Mouse (Mus musculus) mesoderm, embryonic 11.5 days (tissue): ENCODE data around the gene Boc.

ENCODE experiments used
- DNase-seq: peaks from one replicate; pipeline ENCODE4 v3.0.0-alpha.2; 2012; ENCODE audit warnings: low read depth, low spot score

Gene Boc

DNA sequence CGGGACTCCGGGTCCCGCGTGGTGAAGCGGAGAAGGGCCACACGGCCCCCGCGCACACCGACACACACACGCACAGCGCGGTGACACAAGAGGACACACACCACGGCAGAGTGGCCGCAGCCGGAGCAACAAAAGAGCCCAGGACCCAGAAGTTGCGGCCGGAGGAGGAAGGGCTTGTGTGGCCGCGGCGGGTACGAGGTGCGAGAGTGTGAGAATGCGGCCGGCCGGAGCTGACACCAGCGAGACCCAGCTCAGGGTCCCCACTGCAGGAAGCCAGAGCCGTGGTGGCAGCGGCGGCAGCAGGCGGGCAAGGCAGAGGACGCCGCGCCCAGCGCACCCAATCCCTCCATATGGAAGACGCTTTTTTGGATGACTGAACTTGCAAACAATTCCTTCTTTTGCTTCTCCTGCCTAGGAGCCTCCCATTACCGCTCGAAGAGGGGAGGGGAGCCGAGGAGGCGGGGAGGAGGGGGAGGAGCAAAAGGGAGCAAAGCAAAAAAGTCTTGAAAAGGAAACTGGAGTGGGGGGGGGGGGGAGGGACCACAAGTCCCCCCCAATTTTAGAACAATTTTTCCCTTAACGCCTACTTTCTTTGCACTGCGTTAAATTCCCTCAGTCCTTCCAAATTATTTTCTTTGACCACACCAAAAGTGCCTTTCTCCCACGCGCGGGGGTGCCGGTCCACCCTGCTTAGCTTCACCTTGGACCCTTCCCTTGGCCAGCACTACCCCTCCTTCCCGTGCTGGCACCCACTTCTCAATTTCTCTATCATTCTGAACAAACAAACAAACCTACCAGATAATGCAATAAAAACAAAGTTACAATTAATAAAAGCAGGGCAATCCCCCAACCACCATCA lies at the start of gene Boc:
TSS of gene Boc (minus strand) at position 427 of the 859 bp plus-strand sequence.
- peak; percentile 80 for DNase-seq

GRCm38 (mm10) chr16:44606643-44607042 lies 47.9 kb upstream of the Boc start:
- DNase-seq: no peak

DNA sequence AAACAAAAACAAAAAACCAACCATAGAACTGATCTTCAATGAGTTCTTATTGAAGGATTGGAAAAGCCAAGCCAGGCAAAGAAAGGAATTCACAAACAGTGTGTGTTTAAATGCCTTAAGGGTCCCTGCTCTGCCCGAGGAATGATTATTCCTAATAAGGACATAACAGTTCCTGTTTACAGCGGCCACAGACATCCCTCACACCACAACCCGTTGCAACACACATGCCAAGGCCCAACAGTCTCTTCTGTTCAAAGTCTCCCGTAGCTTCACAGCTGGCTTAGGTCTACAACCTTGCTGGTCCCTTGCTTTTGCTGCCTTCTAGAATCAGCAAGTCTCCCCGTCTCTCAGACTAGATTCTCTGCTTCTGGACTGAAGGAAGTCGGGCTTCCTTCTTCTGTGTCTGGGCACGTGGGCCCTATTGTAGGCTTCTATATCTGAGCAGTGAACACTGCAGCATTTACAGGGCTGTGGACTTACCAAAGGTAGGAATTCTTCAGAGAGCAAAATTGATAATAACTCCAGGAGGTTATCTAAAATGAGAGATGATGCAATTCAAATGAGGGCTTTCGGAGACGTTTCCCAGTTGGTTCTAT lies 45.4 kb upstream of the Boc start:
- no peak for DNase-seq

GRCm38 (mm10) chr16:44601999-44602794 lies 43.5 kb upstream of the Boc start:
- peak; percentile 68 for DNase-seq

DNA sequence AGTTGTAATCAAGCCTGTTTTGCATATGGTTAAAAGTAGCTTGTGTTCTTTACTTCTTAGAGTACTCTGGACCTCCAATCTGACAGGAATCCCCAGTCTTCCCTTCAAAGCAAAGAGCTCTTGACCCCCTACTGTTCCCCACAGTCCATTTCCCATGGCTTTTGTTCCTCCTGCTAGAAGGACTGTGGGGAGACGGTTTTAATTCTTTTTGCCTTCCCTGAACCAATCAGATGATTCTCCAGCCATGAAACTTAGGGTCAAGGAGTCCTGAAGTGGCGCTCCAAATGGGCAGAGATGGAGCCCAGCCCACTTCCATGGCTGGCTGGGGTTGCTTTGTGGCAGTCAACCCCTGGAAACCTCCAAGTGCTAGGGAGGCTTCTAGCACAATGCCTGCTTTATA lies 42.5 kb upstream of the Boc start:
- DNase-seq: no peak

- DNase-seq: no peak
These were observed 38.6 kb upstream of the Boc start for GRCm38 (mm10) chr16:44597106-44597806.

DNA sequence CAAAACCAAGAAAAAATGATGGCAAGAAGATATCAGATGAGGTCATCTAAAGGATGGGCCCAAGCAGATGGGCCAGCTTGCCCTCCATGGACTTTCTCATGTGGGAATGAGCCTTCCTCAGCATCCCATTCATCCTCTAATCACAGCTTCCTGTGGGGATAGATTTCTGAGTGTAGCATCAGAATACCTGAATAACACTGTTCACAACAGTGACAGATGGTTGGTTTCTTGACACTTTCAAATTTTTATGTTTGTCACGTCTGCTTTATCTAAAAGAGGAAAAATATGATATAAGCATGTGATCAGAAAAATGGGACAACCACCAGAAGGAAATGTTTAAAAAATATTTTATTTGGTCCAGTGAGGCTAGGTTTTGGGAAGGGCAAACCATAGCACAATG lies 30.8 kb upstream of the Boc start:
- DNase-seq: no peak

- DNase-seq: no peak
These were observed 20.8 kb upstream of the Boc start for GRCm38 (mm10) chr16:44579421-44580024.

- DNase-seq: no peak
These were observed 19.9 kb upstream of the Boc start for GRCm38 (mm10) chr16:44578551-44578950.

DNA sequence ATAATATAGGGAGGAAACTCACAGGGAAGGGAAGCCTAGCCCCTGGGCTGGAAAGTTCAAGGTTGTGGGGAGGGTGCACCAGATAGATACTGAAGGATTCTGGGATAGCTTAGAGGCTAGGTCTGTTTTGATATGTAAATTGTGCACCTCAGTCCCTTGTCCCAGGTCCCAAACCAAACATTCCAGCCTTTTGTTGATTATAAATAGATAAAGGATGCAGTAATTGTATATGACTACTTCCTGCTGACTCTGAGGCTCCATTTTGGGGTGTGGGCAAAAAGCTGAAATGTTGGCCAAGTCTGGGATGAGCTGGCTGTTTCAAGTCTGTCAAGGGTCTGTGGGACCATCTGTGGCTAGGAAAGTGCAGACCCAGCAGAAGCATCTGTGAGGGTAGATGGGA lies 9.4 kb upstream of the Boc start:
- no peak for DNase-seq

DNA sequence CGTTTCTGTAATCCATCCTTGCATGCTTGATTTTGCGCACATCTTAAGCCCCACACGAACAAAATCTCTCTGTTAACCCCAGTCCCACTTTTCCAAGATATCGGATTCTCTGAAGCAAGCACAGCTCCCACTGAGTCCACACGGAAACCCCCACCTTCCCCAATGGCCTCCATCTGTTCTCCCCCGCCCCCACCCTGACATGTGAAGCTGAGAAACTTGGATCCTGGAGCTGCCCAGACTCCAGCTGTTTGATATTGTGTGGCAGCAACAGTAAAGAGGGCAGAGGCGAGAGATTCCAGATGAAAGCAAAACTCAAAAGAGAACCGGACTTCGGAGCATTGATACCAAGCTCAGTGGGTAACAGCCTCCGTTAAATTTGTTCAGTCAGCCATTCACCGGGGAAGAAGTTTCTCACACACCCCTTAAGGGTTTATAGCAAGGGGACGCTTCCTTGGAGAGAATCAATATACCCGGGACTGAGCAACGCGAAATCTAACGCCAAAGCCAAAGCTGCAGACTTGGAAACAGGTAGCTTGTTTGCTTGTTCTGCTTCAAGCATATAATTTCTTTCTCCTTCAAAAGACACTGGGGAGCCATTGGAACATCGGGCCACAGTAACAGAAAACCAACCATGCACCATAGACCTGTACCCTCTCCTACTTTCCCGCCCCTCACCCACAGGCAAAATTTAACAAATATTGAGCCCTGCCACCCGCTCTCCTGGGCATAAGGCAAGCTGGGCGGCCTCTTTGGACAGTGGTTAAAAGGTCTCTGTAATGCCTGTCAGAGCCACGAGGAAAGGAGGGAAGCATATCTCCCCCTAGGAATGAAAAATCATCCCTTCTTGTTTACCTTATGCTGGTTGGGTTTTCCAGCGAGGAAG lies 6.9 kb upstream of the Boc start:
- DNase-seq: no peak

GRCm38 (mm10) chr16:44564359-44564758 lies 5.7 kb upstream of the Boc start:
- no peak for DNase-seq

DNA sequence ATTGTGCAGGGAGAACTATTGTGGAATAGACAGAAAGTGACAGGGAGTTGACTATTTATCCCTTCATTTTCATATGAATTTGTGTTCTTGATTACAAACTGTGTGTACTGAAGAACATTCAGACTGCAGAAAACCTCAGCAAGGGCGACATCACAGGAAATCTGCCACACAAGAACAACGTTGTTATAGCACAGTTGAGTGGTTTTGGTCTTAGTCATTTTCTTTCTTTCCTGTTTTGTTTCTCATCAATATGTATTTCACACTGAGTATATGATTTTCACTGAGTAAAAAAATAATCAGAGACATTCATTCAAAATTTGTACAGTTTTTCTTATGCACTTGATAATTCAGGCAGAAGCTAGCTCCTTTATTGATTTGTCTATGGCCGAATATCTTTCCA lies 3.4 kb upstream of the Boc start:
- DNase-seq: no peak

DNA sequence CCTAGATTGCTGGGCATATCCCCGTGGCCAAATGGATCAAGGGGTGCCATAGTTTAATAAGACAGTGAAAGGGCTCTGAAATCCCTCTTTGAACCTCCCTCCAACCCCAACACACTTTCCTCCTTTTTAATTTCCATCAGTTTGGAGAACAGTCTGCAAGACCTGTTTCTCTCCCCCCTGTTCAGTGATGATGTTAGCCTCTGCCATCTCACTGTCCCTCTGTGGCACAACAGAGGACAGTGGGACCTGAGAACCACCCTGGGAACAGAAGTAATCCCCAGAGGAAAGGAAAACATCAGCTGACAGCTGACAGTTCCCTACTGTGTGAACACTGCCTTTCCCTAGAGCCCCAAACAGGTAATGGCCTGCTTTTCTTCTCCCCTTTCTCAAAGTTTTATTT lies 1.5 kb upstream of the Boc start:
- DNase-seq: no peak

DNA sequence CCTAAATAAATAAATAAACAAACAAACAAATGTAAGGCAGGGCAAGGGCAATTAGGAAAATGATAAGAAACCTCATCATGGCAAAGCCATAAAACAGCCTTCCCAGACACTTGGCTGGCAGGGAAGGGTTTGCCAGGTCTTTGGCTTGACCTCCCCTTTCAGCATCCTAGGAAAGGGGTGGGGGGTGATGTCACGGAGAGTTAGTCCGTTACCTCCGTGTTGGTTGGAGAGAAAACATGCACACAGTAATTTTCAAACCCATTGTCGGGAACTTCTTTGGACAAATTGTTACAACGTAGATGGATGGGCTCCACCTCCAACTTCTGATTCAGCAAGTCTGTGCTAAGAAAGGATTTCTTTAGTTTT lies 616 bp upstream of the Boc start:
- no peak for DNase-seq

DNA sequence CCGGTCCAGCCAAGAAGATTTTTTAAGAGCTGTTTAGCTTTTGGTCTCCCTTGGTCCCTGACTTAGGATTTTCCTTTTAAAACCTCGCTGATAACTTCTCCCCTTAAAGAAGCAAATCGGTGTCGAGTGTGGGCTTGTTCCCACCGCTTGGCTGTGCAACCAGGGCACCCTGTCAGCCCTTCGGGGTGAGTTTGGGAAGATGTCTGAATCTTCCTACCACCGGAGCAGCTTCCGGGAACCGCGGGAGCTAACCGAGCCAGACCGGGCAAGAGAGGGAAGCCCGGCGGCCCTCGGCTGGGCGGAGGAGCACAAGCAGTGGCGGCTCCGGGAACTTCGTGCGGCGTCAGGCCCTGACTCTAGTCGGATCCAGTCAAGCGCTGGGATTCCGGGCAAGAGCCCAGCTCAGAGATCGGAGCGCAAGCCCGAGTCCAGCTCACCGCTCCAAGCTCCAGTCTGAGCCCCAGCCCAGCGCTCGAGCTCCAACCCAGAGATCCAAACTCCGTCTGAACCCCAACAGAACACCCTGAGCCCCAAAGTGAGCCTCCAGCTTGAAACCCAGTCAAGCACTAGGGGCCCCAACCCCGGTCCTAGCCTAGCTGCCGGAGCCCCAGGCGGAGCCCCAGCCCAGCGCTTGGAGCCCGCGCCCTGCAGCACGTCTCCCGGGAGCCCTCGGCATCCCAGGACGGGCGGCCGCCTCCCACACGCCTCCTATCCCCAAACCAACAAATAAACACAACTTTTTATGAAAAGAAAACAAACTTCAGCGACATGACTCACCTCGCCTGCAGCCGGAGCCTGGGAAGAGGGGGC lies 831 bp downstream of the Boc start:
- DNase-seq: peak; percentile 67

GRCm38 (mm10) chr16:44557084-44557483 lies 1.6 kb downstream of the Boc start:
- DNase-seq: no peak

GRCm38 (mm10) chr16:44555791-44556709 lies 2.6 kb downstream of the Boc start:
- no peak for DNase-seq

DNA sequence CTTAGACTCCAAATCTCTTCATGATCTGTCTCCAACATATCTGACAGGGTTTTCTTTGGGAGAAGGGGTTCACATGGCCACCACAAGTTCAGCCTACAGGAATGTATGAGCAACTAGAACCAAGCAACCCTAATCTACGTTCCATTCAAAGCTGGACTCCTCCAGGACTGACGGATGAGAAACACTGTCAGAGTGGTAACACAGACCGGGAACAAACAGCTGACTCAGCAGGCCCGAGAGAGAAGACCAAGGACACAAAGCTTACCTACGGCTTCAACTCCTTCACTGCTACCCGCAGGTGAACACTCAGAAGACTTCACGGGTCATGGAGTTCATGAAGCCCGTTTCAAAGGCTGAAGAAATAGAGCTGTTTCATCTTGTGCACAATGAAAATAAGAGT lies 4.8 kb downstream of the Boc start:
- DNase-seq: no peak
